Mouse (Mus musculus) lung, adult 2 months (tissue): ENCODE measurements around the gene H2-Ab1. TPM values are rescaled to one million over a fixed set of nuclear protein-coding genes. Genes with fewer than 3 reads are reported as not detected.

ENCODE experiments used
- DNase-seq: peaks from one replicate; pipeline ENCODE4 v3.0.0; 2022
- H3K4me1 ChIP-seq: fragments of 200-500 bp; 2 replicates; pipeline ENCODE4 v1.6.1; 2011; ENCODE audit warnings: low read length; ENCODE audit not compliant: control insufficient read depth, insufficient read depth
- H3K4me3 ChIP-seq: fragments of 200-500 bp; replicated peaks from 2 replicates; pipeline ENCODE3; 2011; ENCODE audit warnings: low read depth, mild to moderate bottlenecking, control low read depth, low read length; ENCODE audit errors: extremely low read depth
- CTCF ChIP-seq: fragments of 200-500 bp; IDR thresholded peaks from 2 replicates; pipeline ENCODE4 v1.5.1; 2011; ENCODE audit warnings: mild to moderate bottlenecking, low read length, control low read depth; ENCODE audit not compliant: insufficient read depth
- POLR2A ChIP-seq: fragments of 200-500 bp; IDR thresholded peaks from 2 replicates; pipeline ENCODE4 v1.6.1; 2011; ENCODE audit warnings: low read depth, mild to moderate bottlenecking, control low read depth, low read length, borderline replicate concordance; ENCODE audit errors: extremely low read depth
- WGBS: fragments of 180-500 bp; shearing (Covaris S2); methylation state at CpG from one replicate; pipeline ENCODE4 v1.1.7; 2018; 5-methylcytosine and 5-hydroxymethylcytosine counted together
- polyA plus RNA-seq: library from polyadenylated mRNA; depleted of rRNA; stranded (reverse); fragments of >200 nt; gene quantifications from 2 replicates; pipeline ENCODE4 v1.2.3, GENCODE M21; 2012; rRNA removed

The H2-Ab1 gene
- 1,370 and 1,736 TPM in 2 replicates for polyA plus RNA-seq

DNA sequence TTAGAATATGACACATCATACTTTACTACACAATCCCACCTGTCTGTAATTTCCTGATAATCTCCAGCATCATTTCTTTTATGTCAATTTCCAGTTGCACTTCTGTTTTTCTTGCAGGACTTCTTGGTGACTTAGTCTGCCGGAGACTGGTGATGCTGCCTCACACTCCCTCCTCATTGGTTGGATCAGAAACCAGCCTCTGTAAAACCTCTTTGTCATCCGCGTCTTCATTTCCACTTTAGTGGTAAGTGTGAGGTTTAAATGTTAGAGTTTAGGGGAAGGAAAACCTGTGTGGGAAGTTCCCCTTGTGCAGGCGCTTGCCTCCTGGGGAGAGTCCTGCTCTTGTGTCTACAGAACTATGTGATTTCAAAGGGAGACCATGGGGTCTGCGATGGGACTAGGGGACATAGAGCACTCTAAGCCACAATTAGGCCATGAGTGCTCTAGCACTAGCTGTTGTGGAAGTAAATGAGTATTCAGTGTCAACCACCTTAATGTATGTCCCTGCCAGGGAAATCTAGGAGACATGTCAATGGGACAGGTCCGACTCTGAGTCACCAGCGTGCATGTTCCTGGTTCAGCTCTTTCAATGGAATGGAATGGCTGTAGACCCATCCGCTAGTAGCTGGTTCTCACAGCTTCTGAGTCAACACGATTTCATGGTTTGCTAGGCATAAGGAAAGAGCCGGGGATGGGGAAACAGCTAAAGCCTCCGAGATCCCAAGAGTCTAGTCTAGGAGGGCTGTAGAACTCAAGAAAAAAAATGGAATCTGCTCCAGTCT, at the start of gene H2-Ab1:
TSS of gene H2-Ab1 (plus strand) at position 96 of the 782 bp plus-strand sequence.
- 60% methylated on average over 11 of the region's 11 CpGs for WGBS
- no peak within 1 kb of the TSS for H3K4me3 ChIP-seq

DNA sequence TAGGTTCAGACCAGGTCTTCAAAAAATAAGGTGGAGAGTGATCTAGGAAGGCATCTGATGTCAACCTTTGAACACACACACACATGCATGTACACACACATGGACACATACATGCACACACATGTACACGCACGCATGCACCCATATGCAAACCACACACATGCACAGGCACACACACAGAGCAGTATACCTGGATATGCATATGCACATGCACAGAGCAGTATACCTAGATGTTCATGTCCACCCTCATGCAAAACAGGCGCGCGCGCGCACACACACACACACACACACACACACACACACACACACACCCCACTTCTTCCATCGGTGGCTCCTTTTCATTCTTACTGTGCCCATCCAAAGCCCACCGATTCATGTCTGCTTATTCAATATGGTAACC, 49.6 kb upstream of the H2-Ab1 start:
- 93% methylated on average over 9 of the region's 9 CpGs for WGBS
- DNase-seq: no peak
- TF ChIP-seq POLR2A (no peak), CTCF (no peak)
- H3K4me1 ChIP-seq: peaks cover 7% of the 10 kb centered on the region
- H3K4me3 ChIP-seq: no peak overlapping the region

More for the DNA sequence above, at the start of gene H2-Ab1:
- H3K4me1 ChIP-seq: 0 out of 2 replicates have a peak, but pooled peaks cover 4% of the 10 kb centered on the region
- TF ChIP-seq CTCF (no peak), POLR2A (no peak)
- DNase-seq: peak; percentile 83

DNA sequence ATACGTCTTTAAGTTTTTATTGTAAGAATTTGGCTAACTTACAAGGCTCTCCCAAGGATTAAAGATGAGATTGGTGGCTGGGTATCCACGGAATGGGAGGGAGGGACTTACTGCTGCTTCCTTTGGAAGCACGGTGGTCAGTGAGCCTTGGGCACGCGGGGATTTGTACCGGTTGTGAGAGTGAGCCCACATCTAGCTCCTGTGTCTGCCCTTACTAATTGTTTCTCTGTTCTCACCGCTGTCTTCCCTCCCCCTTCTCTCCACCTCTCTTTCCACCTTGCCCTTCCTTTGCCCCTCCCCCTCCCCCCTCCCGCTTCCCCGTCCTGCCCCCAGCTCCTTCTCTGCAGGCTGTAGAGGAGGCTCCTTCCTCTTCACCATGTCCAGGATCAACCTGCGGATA, 49.1 kb upstream of the H2-Ab1 start:
- 47% methylated on average over 10 of the region's 10 CpGs for WGBS
- TF ChIP-seq CTCF (no peak), POLR2A (no peak)
- Histone ChIP-seq H3K4me1 (peaks cover 7% of the 10 kb centered on the region), H3K4me3 (no peak overlapping the region)
- no peak for DNase-seq

DNA sequence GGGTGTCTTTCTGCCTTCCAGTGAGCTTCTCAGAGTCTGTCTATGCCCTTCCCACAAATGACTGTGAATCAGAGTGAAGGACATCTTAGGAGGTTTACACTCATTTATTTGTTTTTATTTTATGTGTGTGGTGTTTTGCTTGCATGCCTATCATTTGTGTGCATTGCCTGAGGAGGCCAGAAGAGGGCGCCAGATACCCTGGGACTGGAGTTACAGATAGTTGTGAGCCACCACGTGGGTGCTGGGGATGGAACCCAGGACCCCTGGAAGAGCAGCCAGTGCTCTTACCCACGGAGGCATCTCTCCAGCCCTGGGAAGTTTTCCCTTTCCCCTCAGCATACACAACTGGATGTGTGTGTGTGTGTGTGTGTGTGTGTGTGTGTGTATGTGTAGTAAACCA, 47.8 kb upstream of the H2-Ab1 start:
- WGBS: 53% methylated on average over 3 of the region's 3 CpGs
- no peak overlapping the region for H3K4me3 ChIP-seq
- no peak for TF ChIP-seq POLR2A
- peak; percentile 40; the same call in 1 of the 2 replicates for TF ChIP-seq CTCF
- H3K4me1 ChIP-seq: 0 out of 2 replicates have a peak, but pooled peaks cover 5% of the 10 kb centered on the region
- DNase-seq: no peak

DNA sequence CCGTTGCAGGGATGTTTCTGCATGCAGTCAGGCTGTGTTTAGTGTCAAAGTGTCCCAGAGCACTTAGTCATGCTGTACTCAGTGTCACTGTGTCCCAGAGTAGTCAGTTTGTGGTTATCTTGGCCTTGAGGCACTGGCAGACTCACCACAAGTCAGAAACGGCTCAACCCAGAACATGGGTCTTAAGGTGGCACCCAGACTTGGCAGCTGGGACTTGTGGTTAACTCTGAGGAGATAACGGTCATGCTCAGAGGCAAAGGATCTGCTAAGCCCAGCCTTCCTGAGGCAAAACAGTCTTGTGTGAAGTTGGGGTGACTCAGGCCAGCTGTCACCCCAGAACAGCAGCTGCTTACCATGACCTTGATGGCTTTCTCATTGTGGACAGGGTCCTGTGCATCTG, 46.9 kb upstream of the H2-Ab1 start:
- 0 out of 2 replicates have a peak, but pooled peaks cover 2% of the 10 kb centered on the region for H3K4me1 ChIP-seq
- H3K4me3 ChIP-seq: no peak overlapping the region
- DNase-seq: no peak
- TF ChIP-seq POLR2A: no peak
- no peak for TF ChIP-seq CTCF
- WGBS: 65% methylated on average over 3 of the region's 3 CpGs

DNA sequence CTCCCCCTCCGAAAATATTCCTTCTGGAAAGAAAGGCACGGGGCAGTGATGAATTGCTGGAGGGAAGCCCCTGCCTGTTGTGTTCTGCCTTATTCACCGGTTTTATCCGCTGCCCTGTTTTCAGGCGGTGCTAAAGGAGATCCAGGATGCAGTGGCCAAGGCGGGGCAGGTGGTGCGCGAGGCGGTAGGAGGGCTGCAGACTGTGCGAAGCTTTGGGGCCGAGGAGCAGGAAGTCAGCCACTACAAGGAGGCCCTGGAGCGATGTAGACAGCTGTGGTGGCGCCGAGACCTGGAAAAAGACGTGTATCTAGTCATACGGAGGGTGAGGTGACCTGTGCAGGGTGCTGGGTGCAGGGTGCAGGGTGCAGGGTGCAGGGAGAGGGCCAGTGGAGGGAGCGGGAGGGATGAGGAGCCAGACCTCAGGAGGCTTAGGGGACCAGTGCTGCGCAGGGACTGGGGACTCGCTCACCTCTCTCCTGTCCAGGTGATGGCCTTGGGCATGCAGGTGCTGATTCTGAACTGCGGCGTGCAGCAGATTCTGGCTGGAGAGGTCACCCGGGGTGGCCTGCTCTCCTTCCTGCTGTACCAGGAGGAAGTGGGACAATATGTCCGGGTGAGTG, 45.6 kb upstream of the H2-Ab1 start:
- DNase-seq: no peak
- WGBS: 49% methylated on average over 23 of the region's 23 CpGs
- TF ChIP-seq CTCF: no peak
- no peak for TF ChIP-seq POLR2A
- Histone ChIP-seq H3K4me1 (no peaks in the 10 kb centered on the region), H3K4me3 (no peak overlapping the region)

DNA sequence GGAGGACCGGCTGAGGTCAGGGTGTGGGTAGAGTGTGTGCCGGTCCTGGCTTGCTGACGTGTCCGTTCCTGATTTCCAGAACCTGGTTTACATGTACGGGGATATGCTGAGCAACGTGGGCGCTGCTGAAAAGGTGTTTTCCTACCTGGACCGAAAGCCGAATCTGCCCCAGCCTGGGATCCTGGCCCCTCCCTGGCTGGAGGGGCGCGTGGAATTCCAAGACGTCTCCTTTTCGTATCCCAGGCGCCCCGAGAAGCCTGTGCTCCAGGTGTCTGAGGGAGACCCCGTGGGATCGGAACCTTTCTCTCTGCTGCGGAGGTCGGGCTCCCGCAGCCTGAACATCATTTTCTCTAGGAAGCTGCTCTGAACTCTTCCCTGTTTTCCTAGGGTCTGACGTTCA, 43.6 kb upstream of the H2-Ab1 start:
- Histone ChIP-seq H3K4me3 (no peak overlapping the region), H3K4me1 (no peaks in the 10 kb centered on the region)
- no peak for DNase-seq
- TF ChIP-seq POLR2A: no peak
- TF ChIP-seq CTCF: no peak
- 72% methylated on average over 21 of the region's 21 CpGs for WGBS

DNA sequence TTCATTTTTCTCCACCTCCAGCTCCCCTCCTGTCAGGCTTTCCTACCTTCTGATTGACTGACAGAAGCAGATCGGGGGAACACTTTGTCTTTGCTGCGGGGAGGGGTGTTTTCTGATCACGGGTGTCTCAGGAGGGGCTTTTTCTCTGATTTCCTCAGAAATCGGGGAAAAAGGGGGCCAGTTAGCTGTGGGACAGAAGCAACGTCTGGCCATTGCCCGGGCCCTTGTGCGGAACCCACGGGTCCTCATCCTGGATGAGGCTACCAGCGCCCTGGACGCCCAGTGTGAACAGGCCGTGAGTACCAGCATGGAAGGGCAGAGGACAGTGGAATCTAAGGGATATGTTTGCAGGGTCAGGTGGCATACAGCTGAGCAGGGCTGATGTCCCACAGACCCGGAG, 42.3 kb upstream of the H2-Ab1 start:
- TF ChIP-seq POLR2A (no peak), CTCF (no peak)
- Histone ChIP-seq H3K4me3 (no peak overlapping the region), H3K4me1 (no peaks in the 10 kb centered on the region)
- 89% methylated on average over 12 of the region's 12 CpGs for WGBS
- DNase-seq: no peak

DNA sequence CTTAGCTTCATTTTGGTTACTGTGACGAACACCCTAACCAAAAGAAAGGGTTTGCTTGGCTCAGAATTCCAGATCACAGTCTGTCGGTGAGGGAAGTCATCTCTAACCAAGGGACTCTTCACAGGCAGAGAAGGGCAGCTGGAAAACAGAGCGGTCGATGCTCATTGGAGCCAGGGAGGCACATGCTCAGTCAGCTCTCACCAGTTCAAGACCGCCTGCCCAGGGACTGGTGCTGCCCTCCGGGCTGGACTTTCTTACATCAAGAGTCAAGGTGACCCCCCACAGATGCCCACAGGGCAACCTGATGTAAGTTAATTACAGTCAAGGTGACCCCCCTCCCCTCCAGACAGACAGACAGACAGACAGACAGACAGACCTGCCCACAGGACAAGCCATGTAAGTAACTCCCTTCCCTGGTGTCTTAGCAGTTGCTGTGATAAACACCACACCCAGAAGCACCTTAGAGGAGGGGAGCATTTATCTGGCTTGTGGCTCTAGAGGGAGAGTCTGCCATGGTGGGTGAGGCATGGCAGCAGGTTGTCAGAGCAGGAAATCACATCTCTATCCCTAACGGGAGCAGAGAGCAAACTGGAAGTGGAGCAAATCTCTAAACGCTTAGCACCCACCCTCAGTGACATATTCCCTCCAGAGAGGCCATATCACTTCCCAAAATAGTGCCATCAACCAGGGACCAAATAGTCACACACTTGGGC, 40.1 kb upstream of the H2-Ab1 start:
- no peak for DNase-seq
- TF ChIP-seq CTCF: no peak
- TF ChIP-seq POLR2A: no peak
- 80% methylated on average over 8 of the region's 8 CpGs for WGBS

More for the DNA sequence above, 40.1 kb upstream of the H2-Ab1 start:
- H3K4me1 ChIP-seq: no peaks in the 10 kb centered on the region
- H3K4me3 ChIP-seq: no peak overlapping the region
